Mouse (Mus musculus) CH12.LX (cell line): ENCODE measurements at regions not wholly inside any gene's neighbourhood (a gene's known extent, or its start where the extent isn't known, plus 50 kb on each side); places are given as distances from the start of the nearest gene placed in this dataset.

Source experiments
- DNase-seq: peaks from one replicate; pipeline ENCODE4 v3.0.0-alpha.2; 2013; ENCODE audit errors: extremely low read depth
- H3K27ac ChIP-seq: 2 replicates; pipeline ENCODE4 v1.5.1; 2012; ENCODE audit warnings: low read depth, mild to moderate bottlenecking, control low read depth, moderate library complexity; ENCODE audit not compliant: insufficient read depth
- H3K27me3 ChIP-seq: replicated peaks from 2 replicates; pipeline ENCODE3; 2012; ENCODE audit warnings: inconsistent platforms
- H3K36me3 ChIP-seq, 2 experiments: replicated peaks in 1 of 2; 2 replicates each; pipeline versions ENCODE3 to v1.6.1; 2012; ENCODE audit warnings: inconsistent platforms in 1 of 2, low read length in 1 of 2, mild to moderate bottlenecking in 1 of 2, mixed read lengths in 1 of 2, moderate library complexity in 1 of 2; ENCODE audit not compliant: control insufficient read depth in 1 of 2, insufficient read depth in 1 of 2
- H3K4me1 ChIP-seq, 2 experiments: 2 replicates each; pipeline ENCODE4 v1.6.1; 2012; ENCODE audit warnings: inconsistent platforms in 1 of 2, moderate library complexity in 1 of 2; ENCODE audit not compliant: insufficient read depth in 2 of 2, control insufficient read depth in 1 of 2
- H3K4me2 ChIP-seq: 2 replicates; pipeline ENCODE4 v1.6.1; 2012; ENCODE audit warnings: low read depth, mild to moderate bottlenecking, control low read depth; ENCODE audit not compliant: poor library complexity, insufficient read depth, severe bottlenecking
- H3K4me3 ChIP-seq, 3 experiments: fragments of 150-350 bp in 1 of 3; sonication (generic) in 1 of 3; replicated peaks in 1 of 3; 2 replicates each; pipeline versions ENCODE3 to v1.5.1; 2011 to 2012; ENCODE audit warnings: low read depth in 2 of 3, low read length in 2 of 3, mild to moderate bottlenecking in 2 of 3, moderate library complexity in 2 of 3, control low read depth in 1 of 3, improper control_type of control experiment in 1 of 3, inconsistent platforms in 1 of 3, mixed read lengths in 1 of 3; ENCODE audit not compliant: poor library complexity in 1 of 3
- H3K79me2 ChIP-seq: replicated peaks from 2 replicates; pipeline ENCODE4 v1.6.1; 2012; ENCODE audit warnings: mild to moderate bottlenecking, moderate library complexity; ENCODE audit not compliant: control insufficient read depth, poor library complexity, insufficient read depth, severe bottlenecking; ENCODE audit errors: extremely low read depth
- H3K9ac ChIP-seq: 2 replicates; pipeline ENCODE4 v1.6.1; 2012; ENCODE audit warnings: low read depth, mild to moderate bottlenecking, control low read depth, moderate library complexity; ENCODE audit not compliant: insufficient read depth
- H3K9me3 ChIP-seq: replicated peaks from 2 replicates; pipeline ENCODE3; 2012; ENCODE audit warnings: low read length, inconsistent platforms, mixed read lengths
- CHD2 ChIP-seq: IDR thresholded peaks from 2 replicates; pipeline ENCODE4 v1.6.1; 2011; ENCODE audit warnings: low read length, improper control_type of control experiment
- ELF1 ChIP-seq: IDR thresholded peaks from 2 replicates; pipeline ENCODE4 v1.6.1; 2014; ENCODE audit warnings: low read depth, mild to moderate bottlenecking, inconsistent platforms, low read length, improper control_type of control experiment
- EP300 ChIP-seq: IDR thresholded peaks from 2 replicates; pipeline ENCODE4 v1.6.1; 2011; ENCODE audit warnings: low read length, improper control_type of control experiment
- IRF4 ChIP-seq: IDR thresholded peaks from 2 replicates; pipeline ENCODE4 v1.6.1; 2014; ENCODE audit warnings: low read depth, mild to moderate bottlenecking, inconsistent platforms, low read length, improper control_type of control experiment
- KAT2A ChIP-seq: IDR thresholded peaks from 2 replicates; pipeline ENCODE4 v1.6.1; 2012; ENCODE audit warnings: low read length, improper control_type of control experiment, inconsistent platforms; ENCODE audit not compliant: insufficient replicate concordance
- MAFK ChIP-seq: IDR thresholded peaks from 2 replicates; pipeline ENCODE4 v1.6.1; 2011; ENCODE audit warnings: low read length, improper control_type of control experiment; ENCODE audit not compliant: insufficient replicate concordance
- MAX ChIP-seq: IDR thresholded peaks from 2 replicates; pipeline ENCODE4 v1.6.1; 2011; ENCODE audit warnings: low read length, improper control_type of control experiment
- MEF2A ChIP-seq: IDR thresholded peaks from 2 replicates; pipeline ENCODE4 v1.6.1; 2014; ENCODE audit warnings: low read depth, mild to moderate bottlenecking, inconsistent platforms, low read length, improper control_type of control experiment, borderline replicate concordance
- NRF1 ChIP-seq: IDR thresholded peaks from 2 replicates; pipeline ENCODE4 v1.6.1; 2014; ENCODE audit warnings: low read depth, mild to moderate bottlenecking, inconsistent platforms, low read length, improper control_type of control experiment, moderate library complexity
- POLR2AphosphoS2 ChIP-seq: IDR thresholded peaks from 2 replicates; pipeline ENCODE4 v1.6.1; 2011; ENCODE audit warnings: low read depth, low read length, improper control_type of control experiment
- SMC3 ChIP-seq: IDR thresholded peaks from 2 replicates; pipeline ENCODE4 v1.6.1; 2011; ENCODE audit warnings: low read depth, low read length, improper control_type of control experiment
- TCF12 ChIP-seq: IDR thresholded peaks from 2 replicates; pipeline ENCODE4 v1.6.1; 2014; ENCODE audit warnings: low read depth, mild to moderate bottlenecking, inconsistent platforms, low read length, improper control_type of control experiment
- UBTF ChIP-seq: IDR thresholded peaks from 2 replicates; pipeline ENCODE4 v1.6.1; 2012; ENCODE audit warnings: low read depth, mild to moderate bottlenecking, inconsistent platforms, low read length, improper control_type of control experiment, moderate library complexity
- USF1 ChIP-seq: IDR thresholded peaks from 2 replicates; pipeline ENCODE4 v1.6.1; 2014; ENCODE audit warnings: low read depth, mild to moderate bottlenecking, inconsistent platforms, low read length, improper control_type of control experiment
- ZKSCAN1 ChIP-seq: IDR thresholded peaks from 2 replicates; pipeline ENCODE4 v1.6.1; 2012; ENCODE audit warnings: low read depth, inconsistent platforms, low read length, improper control_type of control experiment, borderline replicate concordance
- ZNF384 ChIP-seq: IDR thresholded peaks from 2 replicates; pipeline ENCODE4 v1.6.1; 2012; ENCODE audit warnings: low read depth, low read length, improper control_type of control experiment, inconsistent platforms
- dilution Hi-C: fragments of 300-500 bp; cut with MboI; formaldehyde crosslinking; loops from 2 replicates; pipeline ENCODE4 v1.14.3; 2020; ENCODE audit warnings: low sequenced_read_pairs; ENCODE audit not compliant: extremely low pct_unique_long_range_greater_than_20kb, extremely low pct_ligation_motif_present
- in situ Hi-C: fragments of 300-500 bp; cut with MboI; formaldehyde crosslinking; loops from 3 replicates; pipeline ENCODE4 v1.14.3; 2019; ENCODE audit warnings: low sequenced_read_pairs, low pct_ligation_motif_present, low pct_unique_long_range_greater_than_20kb, mixed read lengths

DNA sequence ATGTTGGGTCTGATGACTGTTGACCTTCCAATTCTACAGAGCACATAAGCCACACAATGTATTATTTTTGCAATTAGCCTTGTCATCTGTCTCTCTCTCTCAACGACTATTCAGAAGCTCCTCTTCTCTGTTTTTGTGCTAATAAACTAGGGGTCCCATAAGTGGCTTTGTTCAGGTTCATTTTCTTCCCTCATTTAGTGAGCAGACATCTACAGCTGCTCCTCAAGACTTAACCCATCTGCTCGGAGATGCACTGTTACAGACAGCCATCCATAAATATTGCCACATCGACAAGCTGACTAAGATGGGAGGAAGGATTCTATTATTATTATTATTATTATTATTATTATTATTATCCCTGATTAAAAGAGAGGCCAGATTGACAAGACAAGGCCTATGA, 127.7 kb downstream of the Tmem26 start:
- Histone ChIP-seq H3K27ac (no peak overlapping the region), H3K27me3 (peaks cover 1% of the 10 kb centered on the region), H3K4me1 (no peaks in the 10 kb centered on the region), H3K4me2 (no peak overlapping the region), H3K9ac (no peak overlapping the region), H3K79me2 (no peaks in the 10 kb centered on the region), H3K36me3 (no peaks in the 10 kb centered on the region), H3K9me3 (no peaks in the 10 kb centered on the region), H3K4me3 (no peak overlapping the region)
- DNase-seq = no peak
- dilution Hi-C loops = no loop called here
- TF ChIP-seq ELF1 (no peak), TCF12 (no peak), SMC3 (no peak), UBTF (no peak), EP300 (no peak), CHD2 (no peak), MEF2A (no peak), ZNF384 (no peak)
- in situ Hi-C loops = no loop called here

DNA sequence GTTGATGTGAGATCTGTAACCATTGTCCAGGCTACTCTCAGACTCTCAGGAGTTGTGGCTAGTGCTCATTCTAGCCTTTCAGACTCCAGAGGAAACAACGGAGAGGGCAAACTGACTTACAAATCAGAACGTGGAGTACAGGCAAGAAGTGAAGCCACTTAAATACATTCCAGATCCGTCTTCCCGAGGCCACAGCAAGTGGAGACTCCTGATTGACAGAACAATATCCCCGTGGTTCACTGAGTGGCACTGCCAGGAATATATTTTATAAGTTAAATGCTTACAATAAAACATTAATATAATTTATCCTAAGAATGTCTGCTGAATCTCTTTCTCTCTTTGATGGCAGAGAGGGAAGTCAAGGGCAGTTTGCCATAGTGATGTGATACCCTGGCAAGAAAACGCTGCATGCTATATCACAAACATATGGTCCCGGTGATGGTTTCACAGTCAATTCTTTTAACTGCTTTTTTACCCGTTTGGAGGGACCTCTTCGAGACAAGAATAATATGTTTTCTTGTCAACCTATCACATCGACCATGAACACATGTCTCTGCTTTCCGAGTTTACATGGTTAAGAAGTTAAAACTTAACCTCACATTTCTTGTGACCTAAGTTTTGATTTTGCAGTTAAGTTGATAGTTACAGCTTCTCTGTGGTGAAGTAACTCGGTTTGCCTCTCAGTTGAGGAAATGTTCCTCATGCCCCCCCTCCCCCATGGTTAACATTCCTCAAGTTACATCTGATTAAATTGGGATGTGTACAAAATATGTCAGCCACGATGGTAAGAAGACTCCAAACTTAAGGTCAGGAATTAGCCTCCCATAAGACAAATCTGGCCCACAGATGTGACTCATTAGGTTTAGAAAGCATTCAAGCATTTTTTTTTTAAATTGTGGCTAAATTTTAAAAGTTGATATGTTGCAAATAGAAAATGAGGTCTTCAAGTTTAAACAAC, 132.8 kb downstream of the Tmem26 start:
- H3K27ac ChIP-seq = no peak overlapping the region
- in situ Hi-C loops = no loop called here
- no peak overlapping the region for H3K4me3 ChIP-seq
- H3K36me3 ChIP-seq = no peaks in the 10 kb centered on the region
- no peak for DNase-seq
- dilution Hi-C loops = no loop called here
- no peak overlapping the region for H3K9ac ChIP-seq
- H3K9me3 ChIP-seq = no peaks in the 10 kb centered on the region
- no peaks in the 10 kb centered on the region for H3K4me1 ChIP-seq
- H3K79me2 ChIP-seq = no peaks in the 10 kb centered on the region
- TF ChIP-seq MAFK (no peak), USF1 (no peak), KAT2A (no peak), ZKSCAN1 (no peak), NRF1 (no peak), SMC3 (no peak), UBTF (no peak), IRF4 (no peak), POLR2AphosphoS2 (no peak), MAX (no peak)
- H3K27me3 ChIP-seq = no peaks in the 10 kb centered on the region
- no peak overlapping the region for H3K4me2 ChIP-seq
